Mouse (Mus musculus) B cell, adult (primary cell): Measurements from ENCODE around the gene Tmprss13. TPM values are rescaled to one million over a fixed set of nuclear protein-coding genes. Genes with fewer than 3 reads are reported as not detected.

Source experiments
- total RNA-seq: library from RNA; stranded (reverse); gene quantifications from 4 replicates; pipeline ENCODE4 v1.2.4, GENCODE M21; 2023; ENCODE audit not compliant: inconsistent age

The Tmprss13 gene
- total RNA-seq, result 0.16 to 0.51 TPM (median 0.38 TPM) in 4 replicates

DNA sequence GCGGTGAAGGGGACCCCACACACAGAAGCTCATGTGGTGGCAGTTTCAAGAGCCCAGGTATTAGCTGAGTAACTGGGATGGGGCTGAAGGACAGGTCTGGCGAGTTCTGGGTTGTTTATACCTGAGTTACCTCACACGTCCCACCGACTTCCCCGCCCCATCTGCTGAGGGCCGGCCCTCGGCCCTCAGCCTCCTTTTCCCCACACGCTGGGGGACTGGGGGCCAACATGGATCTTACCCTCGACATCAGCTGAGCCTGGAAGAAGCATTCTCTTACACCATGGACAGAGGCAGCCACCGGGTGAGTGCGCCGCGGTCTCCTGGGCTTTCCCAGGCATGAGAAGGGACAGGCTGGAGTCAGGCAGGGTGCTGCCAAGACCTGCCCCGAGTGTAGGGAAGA is at the start of gene Tmprss13:
Tmprss13 (plus strand) TSS at position 246 of the 400 bp plus-strand sequence.

DNA sequence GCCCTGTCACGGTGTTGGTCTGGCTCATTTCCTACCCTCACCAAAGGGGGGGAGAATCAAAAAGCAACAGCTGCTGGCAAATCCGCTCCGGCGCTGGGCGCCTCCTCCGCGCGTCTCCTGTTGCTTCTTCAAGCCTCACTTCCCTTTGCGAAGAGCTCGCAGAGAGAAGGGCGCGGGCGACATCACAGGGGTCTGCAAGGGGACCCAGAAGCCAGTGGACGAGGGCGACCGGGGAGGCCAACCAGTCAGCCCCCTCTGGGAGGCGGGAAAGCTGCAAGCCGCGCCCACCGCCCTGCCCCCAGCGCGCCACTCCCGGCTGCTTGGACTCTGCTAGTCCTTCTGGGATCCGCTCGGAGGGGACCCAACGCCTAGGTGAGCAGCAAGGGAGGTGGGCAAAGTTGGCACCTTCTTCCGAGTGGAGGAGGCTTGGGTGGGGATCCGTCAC is 51.2 kb downstream of the Tmprss13 start, which contains the start of gene Fxyd6:
Fxyd6 (plus strand) TSS at position 69 of the 445 bp plus-strand sequence.

Other genes starting within 250 kb of the Tmprss13 start
- 18.6 to 28.7 TPM (median 24.3 TPM) in 4 replicates for gene Jaml, start 239.9 kb upstream of the Tmprss13 start, total RNA-seq
- gene Scn2b, start 201.3 kb upstream of the Tmprss13 start, total RNA-seq, result 0.26 to 0.69 TPM (median 0.29 TPM) in 4 replicates
- gene Scn4b, start 180.7 kb upstream of the Tmprss13 start, total RNA-seq, result 0.24 to 0.54 TPM (median 0.45 TPM) in 4 replicates
- gene BC049352, start 137.1 kb upstream of the Tmprss13 start, total RNA-seq, result 0.39 to 0.90 TPM in 2 of 4 replicates, not detected in the others
- not detected in 4 replicates for gene Tmprss4, start 115.0 kb upstream of the Tmprss13 start, total RNA-seq
- 197 to 207 TPM (median 199 TPM) in 4 replicates for gene Il10ra, start 50.0 kb upstream of the Tmprss13 start, total RNA-seq
- 0.39 TPM in 1 of 4 replicates, not detected in the others for gene Fxyd6, start 51.1 kb downstream of the Tmprss13 start, total RNA-seq
- gene Fxyd2, start 80.6 kb downstream of the Tmprss13 start, total RNA-seq, result not detected in 4 replicates
- gene Dscaml1, start 107.5 kb downstream of the Tmprss13 start, total RNA-seq, result not detected in 4 replicates